Mouse (Mus musculus): ENCODE data around the gene Tspyl4.

- TF ChIP-seq CTCF (IDR thresholded peaks at IDR 0.05): no peak
- TF ChIP-seq EP300 (IDR thresholded peaks at IDR 0.05): no peak
These were observed 9.8 kb downstream of the Tspyl4 start for GRCm38 (mm10) chr10:34307070-34307469.
